Mouse (Mus musculus): Measurements from ENCODE around the gene Eomes.

Eomes gene

DNA sequence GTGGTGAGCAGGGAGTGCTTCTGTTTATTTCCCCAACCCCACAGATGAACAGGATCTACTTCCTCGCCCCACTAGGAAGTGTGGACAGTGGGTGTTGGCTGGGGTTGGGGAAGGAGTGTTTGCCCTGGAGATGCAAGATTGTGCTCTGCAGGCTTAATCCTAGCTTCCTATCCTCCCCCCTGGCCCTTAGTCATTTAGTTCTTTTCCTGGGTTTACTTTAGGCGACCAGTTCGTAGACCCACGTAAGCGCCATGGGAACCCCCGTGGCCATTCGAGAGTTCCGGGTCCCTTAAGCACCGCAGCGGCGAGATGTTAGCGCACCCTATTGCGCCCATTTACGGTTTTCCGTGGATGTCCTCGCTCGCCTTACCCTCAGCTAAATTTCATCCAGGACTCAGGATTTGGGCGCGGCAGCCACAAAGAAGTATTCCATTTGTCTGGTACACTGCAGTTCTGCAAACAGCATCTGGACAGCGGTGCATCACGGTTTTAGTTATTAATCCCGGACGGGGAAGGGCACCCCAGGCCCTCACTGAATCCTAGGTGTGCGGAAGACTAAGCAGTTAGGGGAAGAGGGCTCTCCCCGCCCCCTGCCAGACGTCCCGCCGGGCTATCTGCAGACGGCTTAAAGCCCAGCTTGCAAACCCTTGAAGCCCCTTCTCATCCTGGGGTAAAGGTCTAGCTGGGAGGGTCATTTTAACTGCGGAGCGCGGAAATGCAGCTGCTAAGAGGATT, 8.5 kb downstream of the Eomes start:
- no peak for ATAC-seq (ENCODE audit: insufficient number of reproducible peaks, low FRiP score, low TSS enrichment)

GRCm38 (mm10) chr9:118487096-118487395, 9.0 kb downstream of the Eomes start:
- ATAC-seq (ENCODE audit: insufficient number of reproducible peaks, low FRiP score, low TSS enrichment) = no peak

DNA sequence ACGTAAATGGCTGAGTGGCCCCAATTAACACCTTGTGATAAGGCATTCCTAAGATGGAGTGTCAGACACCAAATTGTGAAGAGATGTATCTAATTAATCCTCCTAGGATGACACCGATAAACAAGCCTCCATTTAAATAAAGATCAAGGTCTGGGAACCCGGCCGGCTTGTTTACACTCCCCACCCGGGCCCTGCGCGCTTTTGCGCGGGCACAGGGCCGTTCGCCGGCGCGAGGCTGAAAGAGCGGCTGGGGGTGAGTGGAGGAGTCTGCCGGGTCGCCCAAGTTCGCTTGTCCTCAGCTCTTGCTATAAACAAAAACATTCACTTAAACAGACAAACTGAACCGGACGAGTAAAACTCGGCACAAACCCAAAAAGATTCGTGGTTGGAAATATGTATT, 9.6 kb downstream of the Eomes start:
- no peak for ATAC-seq (ENCODE audit: insufficient number of reproducible peaks, low FRiP score, low TSS enrichment)

GRCm38 (mm10) chr9:118488138-118488895, 10.3 kb downstream of the Eomes start:
- peak; percentile 74 for ATAC-seq (ENCODE audit: insufficient number of reproducible peaks, low FRiP score, low TSS enrichment)

GRCm38 (mm10) chr9:118488896-118489578, 11.0 kb downstream of the Eomes start:
- ATAC-seq (ENCODE audit: insufficient number of reproducible peaks, low FRiP score, low TSS enrichment) = no peak

DNA sequence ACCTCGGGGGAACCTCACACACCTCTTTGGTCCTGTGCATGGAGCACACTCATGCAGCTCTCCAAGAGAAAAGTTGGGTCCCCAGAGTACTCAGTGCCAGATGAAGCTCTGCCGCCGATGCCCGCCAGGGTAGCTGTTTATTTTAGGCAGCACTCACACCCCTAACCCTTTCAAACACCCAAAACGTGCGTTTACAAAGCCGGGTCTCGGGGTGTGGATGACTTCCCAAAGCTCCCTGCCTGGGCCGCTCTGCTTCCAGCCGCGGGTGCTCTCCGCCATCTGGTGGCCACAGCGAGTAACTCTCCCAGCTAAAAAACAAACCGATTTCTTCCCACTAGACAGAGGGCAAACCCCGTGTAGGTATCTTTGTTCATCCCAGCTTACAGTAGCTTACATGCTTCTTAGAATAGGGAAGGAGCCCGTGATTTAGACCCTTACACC, 11.6 kb downstream of the Eomes start:
- ATAC-seq (ENCODE audit: insufficient number of reproducible peaks, low FRiP score, low TSS enrichment) = peak; percentile 62

GRCm38 (mm10) chr9:118491195-118491594, 13.2 kb downstream of the Eomes start:
- ATAC-seq (ENCODE audit: insufficient number of reproducible peaks, low FRiP score, low TSS enrichment) = no peak

- ATAC-seq (ENCODE audit: insufficient number of reproducible peaks, low FRiP score, low TSS enrichment) = no peak
Observed at GRCm38 (mm10) chr9:118492932-118493698, 15.1 kb downstream of the Eomes start.

GRCm38 (mm10) chr9:118494106-118494505, 16.1 kb downstream of the Eomes start:
- ATAC-seq (ENCODE audit: insufficient number of reproducible peaks, low FRiP score, low TSS enrichment) = no peak

DNA sequence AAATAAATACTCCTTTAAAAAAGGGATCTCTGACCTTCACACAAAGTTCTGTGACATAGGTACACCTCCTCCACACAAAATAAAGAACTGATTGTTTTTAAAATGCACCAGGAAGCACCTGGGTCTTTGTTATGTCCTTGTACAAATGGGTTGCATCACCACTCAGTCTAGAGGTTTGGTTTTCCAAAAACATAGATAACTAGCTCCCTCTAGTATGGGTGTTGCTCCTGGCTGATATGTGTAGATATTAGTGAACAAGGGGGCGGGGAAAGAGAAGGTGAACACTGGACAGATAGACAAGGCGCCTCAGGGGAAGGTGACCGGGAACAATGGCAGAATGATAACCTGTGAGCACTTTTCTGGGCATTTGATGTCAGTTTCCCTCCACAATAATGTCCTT, 17.9 kb downstream of the Eomes start:
- ATAC-seq (ENCODE audit: insufficient number of reproducible peaks, low FRiP score, low TSS enrichment) = no peak

DNA sequence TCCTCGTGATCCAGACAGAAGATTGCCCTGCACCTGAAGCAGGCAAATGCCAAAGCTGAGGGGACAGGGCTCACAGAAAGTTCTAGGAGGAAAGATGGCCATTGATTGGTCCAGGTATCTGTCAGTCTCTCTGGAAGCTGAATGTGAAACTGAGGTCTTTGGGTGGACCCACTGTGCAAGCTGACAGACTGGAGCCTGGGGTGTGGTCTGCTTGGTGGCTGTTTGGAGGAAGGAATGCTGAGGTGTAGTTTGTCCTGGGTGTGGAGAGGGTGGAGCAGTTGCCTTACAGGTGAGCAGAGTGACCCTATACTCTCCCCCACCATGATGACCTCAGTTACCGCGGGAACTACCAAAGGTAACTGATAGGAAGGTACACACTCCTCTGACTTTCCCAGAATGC, 18.9 kb downstream of the Eomes start:
- ATAC-seq (ENCODE audit: insufficient number of reproducible peaks, low FRiP score, low TSS enrichment) = no peak

GRCm38 (mm10) chr9:118498061-118498460, 20.0 kb downstream of the Eomes start:
- no peak for ATAC-seq (ENCODE audit: insufficient number of reproducible peaks, low FRiP score, low TSS enrichment)

DNA sequence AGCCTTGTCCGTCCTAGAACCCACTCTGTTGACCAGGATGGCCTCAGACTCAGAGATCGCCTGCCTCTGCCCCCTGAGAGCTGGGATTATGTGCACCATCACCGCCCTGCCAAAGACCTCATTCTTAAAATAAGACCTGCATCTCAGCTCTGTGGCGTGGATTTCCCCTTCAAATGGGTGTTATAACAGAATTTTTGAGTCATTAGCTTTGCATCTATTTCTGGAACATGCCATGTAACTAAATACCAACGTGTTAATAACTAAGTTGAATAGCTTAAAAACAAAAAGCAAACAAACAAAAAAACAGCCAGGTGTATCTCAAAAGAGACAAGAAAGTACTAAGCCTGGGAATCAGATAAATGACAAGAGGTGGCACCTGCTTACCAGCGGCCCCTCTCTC, 23.0 kb downstream of the Eomes start:
- no peak for ATAC-seq (ENCODE audit: insufficient number of reproducible peaks, low FRiP score, low TSS enrichment)

- ATAC-seq (ENCODE audit: insufficient number of reproducible peaks, low FRiP score, low TSS enrichment) = no peak
Observed at GRCm38 (mm10) chr9:118504656-118505055, 26.6 kb downstream of the Eomes start.

DNA sequence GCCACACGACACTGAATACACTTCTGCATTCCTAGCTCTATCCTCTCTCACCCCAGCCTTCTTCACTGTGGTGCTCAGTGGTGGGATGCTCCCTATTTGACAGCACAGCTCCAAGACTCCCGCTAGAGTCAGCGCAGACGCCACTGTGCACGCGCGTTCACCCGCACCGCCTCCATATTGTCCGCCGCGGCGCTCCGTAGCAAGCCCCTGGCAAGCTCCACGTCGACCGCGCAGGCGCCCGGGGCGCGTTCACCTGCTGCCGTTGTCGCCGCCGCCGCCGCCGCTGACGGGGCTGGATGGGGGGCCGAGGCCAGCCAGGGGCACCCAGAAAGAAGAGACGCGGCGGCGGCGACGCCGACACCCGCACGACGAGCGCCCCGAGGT, 28.0 kb downstream of the Eomes start, which contains the start of gene Golga4:
Gene Golga4 (plus strand): TSS at position 248 of the 384 bp plus-strand sequence.
- ATAC-seq (ENCODE audit: insufficient number of reproducible peaks, low FRiP score, low TSS enrichment) = peak; percentile 78

DNA sequence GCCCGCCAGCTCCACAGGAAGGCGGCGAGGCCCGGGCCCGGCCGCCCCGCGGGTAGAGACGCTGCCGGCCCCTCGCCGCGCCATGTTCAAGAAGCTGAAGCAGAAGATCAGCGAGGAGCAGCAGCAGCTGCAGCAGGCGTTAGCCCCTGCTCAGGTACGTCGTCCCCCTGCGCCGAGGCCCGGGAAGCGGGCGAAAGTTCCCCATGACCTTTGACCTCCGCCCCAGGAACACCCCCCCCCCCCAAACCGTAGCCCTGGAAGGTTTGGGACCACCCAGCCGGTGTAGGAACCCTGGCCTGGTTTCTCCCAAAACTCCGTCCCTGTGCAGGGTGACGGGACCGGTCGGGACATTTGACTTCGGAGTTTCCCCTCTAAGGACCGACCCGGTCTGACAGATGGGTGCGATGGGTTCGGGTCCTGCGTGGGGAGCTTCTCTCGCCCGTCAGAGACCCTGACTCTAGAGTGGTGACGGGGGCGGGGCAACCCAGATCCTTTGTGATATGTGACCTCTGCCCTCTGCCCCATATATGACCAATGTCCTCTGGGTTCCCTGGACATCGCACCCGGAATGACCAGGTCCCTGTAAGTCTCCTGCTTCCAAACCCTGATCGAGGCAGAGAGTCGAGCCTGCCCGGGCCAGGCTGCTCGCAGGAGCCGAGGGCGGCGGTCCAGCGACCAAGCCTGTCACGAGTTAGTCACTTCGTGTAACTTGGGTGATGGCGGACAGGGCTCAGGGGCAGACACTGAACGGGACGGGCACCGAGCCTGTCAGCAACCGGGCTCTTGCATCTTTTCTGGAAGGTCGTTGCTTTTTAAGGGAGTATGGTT, 28.6 kb downstream of the Eomes start:
- ATAC-seq (ENCODE audit: insufficient number of reproducible peaks, low FRiP score, low TSS enrichment) = peak; percentile 31; the same call in 1 of the 2 replicates

- ATAC-seq (ENCODE audit: insufficient number of reproducible peaks, low FRiP score, low TSS enrichment) = no peak
Observed at GRCm38 (mm10) chr9:118507552-118507951, 29.5 kb downstream of the Eomes start.

DNA sequence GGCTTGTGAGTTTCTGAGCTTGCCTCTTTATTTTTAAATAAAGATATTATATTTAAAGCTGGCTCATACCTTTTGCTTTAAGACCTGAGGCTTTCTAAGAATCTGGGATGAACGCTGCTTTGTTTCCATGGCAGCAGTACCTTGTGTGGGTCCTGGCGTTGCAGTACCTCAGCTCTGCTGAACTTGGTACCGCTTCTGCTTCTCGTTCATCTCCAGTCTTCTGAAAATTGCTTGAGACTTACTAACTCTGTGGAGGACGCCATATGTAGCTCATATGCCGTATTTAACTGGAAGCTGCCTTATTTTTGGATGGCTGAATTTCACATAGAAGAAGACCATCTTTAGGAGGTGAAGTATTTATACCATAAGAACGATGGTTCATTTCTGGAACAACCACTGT, 30.6 kb downstream of the Eomes start:
- ATAC-seq (ENCODE audit: insufficient number of reproducible peaks, low FRiP score, low TSS enrichment) = no peak

GRCm38 (mm10) chr9:118510941-118511690, 33.1 kb downstream of the Eomes start:
- no peak for ATAC-seq (ENCODE audit: insufficient number of reproducible peaks, low FRiP score, low TSS enrichment)
